Mouse (Mus musculus): Measurements from ENCODE around the gene Lekr1. TPM values are rescaled to one million over a fixed set of nuclear protein-coding genes. Genes with fewer than 3 reads are reported as not detected.
A peak's percentile ranks its signal among the peaks of the same experiment; 100 is the strongest.

Gene Lekr1
- total and polyA plus RNA-seq, 3 experiments: 1.8 to 2.5 TPM; not detected in 1

DNA sequence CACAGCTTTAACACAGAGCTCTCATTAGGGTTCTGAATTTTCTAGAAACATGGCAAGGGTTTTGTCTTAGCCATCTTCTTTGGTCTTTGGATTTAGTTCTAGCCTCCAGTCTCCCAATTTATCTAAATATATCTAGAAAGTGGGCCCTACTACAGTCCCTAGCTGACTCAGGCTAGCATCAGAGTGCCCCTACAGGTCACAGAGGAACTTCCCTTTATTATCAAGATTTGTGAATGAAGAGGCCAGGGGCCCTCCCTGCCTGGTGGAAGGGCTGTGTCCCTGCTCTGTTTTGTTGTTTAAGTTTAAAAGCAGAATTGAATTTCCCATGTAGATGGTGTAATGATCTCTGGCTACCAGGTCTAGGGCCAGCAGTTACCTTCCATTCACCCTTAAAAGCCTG lies 173.6 kb downstream of the Lekr1 start:
- Histone ChIP-seq H3K9ac (ENCODE audit: control insufficient read depth, low read depth, low read length, poor library complexity, severe bottlenecking) (no peak overlapping the region), H3K27me3 (ENCODE audit: control insufficient read depth in 1 of 2, insufficient read depth in 2 of 2, low read length in 2 of 2) (peaks cover 3 to 6% of the 10 kb centered on the region in 2 experiments; a peak in 3 of 4 replicates), H3K79me2 (ENCODE audit: control insufficient read depth, insufficient read depth, low read length, poor library complexity) (no peaks in the 10 kb centered on the region), H3K4me1 (ENCODE audit: control insufficient read depth in 1 of 2, insufficient read depth in 2 of 2, low read length in 2 of 2) (no peaks in the 10 kb centered on the region), H3K36me3 (ENCODE audit: control insufficient read depth in 1 of 2, insufficient read depth in 2 of 2, low read length in 2 of 2) (no peaks in the 10 kb centered on the region), H3K27ac (ENCODE audit: control insufficient read depth, low read depth, low read length) (no peak overlapping the region), H3K4me3 (ENCODE audit: control insufficient read depth in 1 of 2, insufficient read depth in 1 of 2, low read depth in 2 of 2, low read length in 2 of 2) (no peak overlapping the region), H3K9me3 (replicated peaks; ENCODE audit: insufficient read depth, low read length) (no peaks in the 10 kb centered on the region)
- peak; percentile 9 for DNase-seq (ENCODE audit: low read depth, low spot score)
- TF ChIP-seq GABPA (IDR thresholded peaks at IDR 0.05; ENCODE audit: low read depth, low read length) (no peak), RAD21 (IDR thresholded peaks at IDR 0.05; ENCODE audit: low read depth, low read length) (peak; percentile 12), CHD2 (IDR thresholded peaks at IDR 0.05; ENCODE audit: low read length) (no peak), MYC (IDR thresholded peaks at IDR 0.05; ENCODE audit: low read depth, low read length) (no peak), CTCF (IDR thresholded peaks at IDR 0.05 in 2 of 3, conservative IDR thresholded peaks at IDR 0.05 in 1 of 3; ENCODE audit: control insufficient read depth in 1 of 3, insufficient read depth in 1 of 3, low read depth in 2 of 3, low read length in 3 of 3, poor library complexity in 1 of 3, severe bottlenecking in 1 of 3) (peak in 1 of 3 experiments; percentile 25; a peak in 1 of 6 replicates)

DNA sequence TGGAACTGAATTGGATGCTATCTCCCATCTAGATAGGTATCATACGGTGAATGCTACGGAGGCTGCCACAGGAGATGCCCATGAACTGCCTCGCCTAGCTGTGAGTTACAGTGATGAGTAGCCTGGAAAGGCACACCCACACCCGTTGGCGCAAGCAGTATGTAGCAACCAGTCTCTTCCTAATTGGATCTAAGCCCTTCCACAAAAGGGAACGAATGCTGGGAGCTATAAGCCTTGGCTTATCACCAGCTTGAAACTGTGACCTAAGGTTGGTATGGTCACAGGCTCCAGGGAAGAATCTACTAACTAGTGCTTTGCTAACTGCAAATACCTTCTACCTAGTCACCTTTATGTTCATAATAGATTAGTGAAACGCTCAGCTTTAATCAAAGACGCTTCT lies 175.1 kb downstream of the Lekr1 start:
- TF ChIP-seq MAZ (IDR thresholded peaks at IDR 0.05; ENCODE audit: low read depth, low read length) (no peak), TCF12 (IDR thresholded peaks at IDR 0.05; ENCODE audit: low read depth, low read length) (no peak), CHD2 (IDR thresholded peaks at IDR 0.05; ENCODE audit: low read length) (no peak), MYC (IDR thresholded peaks at IDR 0.05; ENCODE audit: low read depth, low read length) (no peak), RCOR1 (IDR thresholded peaks at IDR 0.05; ENCODE audit: low read depth, low read length) (no peak), TBP (IDR thresholded peaks at IDR 0.05; ENCODE audit: low read depth, low read length) (no peak), POLR2AphosphoS2 (IDR thresholded peaks at IDR 0.05; ENCODE audit: low read length) (no peak), RAD21 (IDR thresholded peaks at IDR 0.05; ENCODE audit: low read depth, low read length) (no peak), ZC3H11A (IDR thresholded peaks at IDR 0.05; ENCODE audit: low read depth, low read length) (no peak)

DNA sequence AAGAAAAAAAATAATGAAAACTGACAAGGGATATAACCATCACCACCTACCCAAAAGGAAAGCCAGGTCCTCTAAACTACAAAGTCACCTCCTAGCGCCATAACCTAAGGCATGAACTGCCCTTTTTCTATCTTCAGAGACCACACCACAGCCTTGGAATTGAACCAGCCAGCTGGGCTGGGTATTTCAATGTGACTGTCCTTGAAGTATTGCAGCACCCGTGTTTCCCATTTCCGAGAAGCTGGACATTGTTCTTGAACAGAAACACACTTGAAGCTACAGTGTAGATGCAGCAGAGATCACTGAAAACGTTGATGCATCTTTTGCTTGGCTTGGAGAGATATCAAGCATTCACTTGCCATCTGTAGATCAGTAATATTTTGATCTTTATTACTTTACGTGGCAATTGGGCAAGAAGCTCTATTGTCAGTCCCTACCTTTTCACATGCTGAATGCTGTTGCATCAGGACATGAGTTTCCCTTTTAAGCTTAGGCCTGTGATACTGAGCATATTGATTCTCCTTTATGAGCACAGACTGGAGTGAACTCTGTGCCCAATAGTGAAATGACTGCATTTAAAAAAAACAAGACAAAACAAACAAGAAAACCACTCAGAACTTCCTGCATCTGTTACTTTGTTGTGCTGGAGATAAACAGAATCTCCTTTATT lies 176.6 kb downstream of the Lekr1 start:
- Histone ChIP-seq H3K36me3 (ENCODE audit: control insufficient read depth in 1 of 2, insufficient read depth in 2 of 2, low read length in 2 of 2) (no peaks in the 10 kb centered on the region), H3K9ac (ENCODE audit: control insufficient read depth, low read depth, low read length, poor library complexity, severe bottlenecking) (no peak overlapping the region), H3K27me3 (ENCODE audit: control insufficient read depth in 1 of 2, insufficient read depth in 2 of 2, low read length in 2 of 2) (peaks cover 0 to 4% of the 10 kb centered on the region in 2 experiments; a peak in 2 of 4 replicates), H3K79me2 (ENCODE audit: control insufficient read depth, insufficient read depth, low read length, poor library complexity) (no peaks in the 10 kb centered on the region), H3K4me1 (ENCODE audit: control insufficient read depth in 1 of 2, insufficient read depth in 2 of 2, low read length in 2 of 2) (no peaks in the 10 kb centered on the region), H3K9me3 (replicated peaks; ENCODE audit: insufficient read depth, low read length) (no peaks in the 10 kb centered on the region), H3K4me3 (ENCODE audit: control insufficient read depth in 1 of 2, insufficient read depth in 1 of 2, low read depth in 2 of 2, low read length in 2 of 2) (no peak overlapping the region), H3K27ac (ENCODE audit: control insufficient read depth, low read depth, low read length) (no peak overlapping the region)
- no peak for DNase-seq (ENCODE audit: low read depth, low spot score)
- no peak for TF ChIP-seq ELF1 (IDR thresholded peaks at IDR 0.05; ENCODE audit: low read depth, low read length)
- TF ChIP-seq JUND (IDR thresholded peaks at IDR 0.05; ENCODE audit: low read depth, low read length): no peak
- TF ChIP-seq POLR2AphosphoS2 (IDR thresholded peaks at IDR 0.05; ENCODE audit: low read length): no peak
- TF ChIP-seq CHD2 (IDR thresholded peaks at IDR 0.05; ENCODE audit: low read length): no peak
- TF ChIP-seq BHLHE40 (IDR thresholded peaks at IDR 0.05; ENCODE audit: borderline replicate concordance, low read depth, low read length): no peak
- no peak for TF ChIP-seq POLR2AphosphoS5 (IDR thresholded peaks at IDR 0.05; ENCODE audit: borderline replicate concordance, low read depth, low read length)
- no peak for TF ChIP-seq TCF12 (IDR thresholded peaks at IDR 0.05; ENCODE audit: low read depth, low read length)
- no peak for TF ChIP-seq KAT2A (conservative IDR thresholded peaks at IDR 0.05; ENCODE audit: low read depth, low read length)
- TF ChIP-seq SMC3 (IDR thresholded peaks at IDR 0.05; ENCODE audit: low read depth, low read length): no peak
- TF ChIP-seq ZKSCAN1 (IDR thresholded peaks at IDR 0.05; ENCODE audit: low read depth, low read length): no peak
- TF ChIP-seq MAX (IDR thresholded peaks at IDR 0.05; ENCODE audit: low read length): no peak
- no peak for TF ChIP-seq RAD21 (IDR thresholded peaks at IDR 0.05; ENCODE audit: low read depth, low read length)
- TF ChIP-seq CTCF (IDR thresholded peaks at IDR 0.05 in 2 of 3, conservative IDR thresholded peaks at IDR 0.05 in 1 of 3; ENCODE audit: control insufficient read depth in 1 of 3, insufficient read depth in 1 of 3, low read depth in 2 of 3, low read length in 3 of 3, poor library complexity in 1 of 3, severe bottlenecking in 1 of 3): no peak
- TF ChIP-seq TAL1 (IDR thresholded peaks at IDR 0.05; ENCODE audit: low read length): no peak
- no peak for TF ChIP-seq GATA1 (IDR thresholded peaks at IDR 0.05; ENCODE audit: low read depth, low read length)
- TF ChIP-seq ZMIZ1 (IDR thresholded peaks at IDR 0.05; ENCODE audit: low read depth, low read length): no peak
- TF ChIP-seq RCOR1 (IDR thresholded peaks at IDR 0.05; ENCODE audit: low read depth, low read length): no peak
- no peak for TF ChIP-seq UBTF (IDR thresholded peaks at IDR 0.05; ENCODE audit: borderline replicate concordance, insufficient read depth, low read depth, low read length)

More for the DNA sequence above, 175.1 kb downstream of the Lekr1 start:
- Histone ChIP-seq H3K4me3 (ENCODE audit: control insufficient read depth in 1 of 2, insufficient read depth in 1 of 2, low read depth in 2 of 2, low read length in 2 of 2) (no peak overlapping the region), H3K79me2 (ENCODE audit: control insufficient read depth, insufficient read depth, low read length, poor library complexity) (no peaks in the 10 kb centered on the region), H3K36me3 (ENCODE audit: control insufficient read depth in 1 of 2, insufficient read depth in 2 of 2, low read length in 2 of 2) (no peaks in the 10 kb centered on the region), H3K9ac (ENCODE audit: control insufficient read depth, low read depth, low read length, poor library complexity, severe bottlenecking) (no peak overlapping the region), H3K9me3 (replicated peaks; ENCODE audit: insufficient read depth, low read length) (no peaks in the 10 kb centered on the region), H3K27ac (ENCODE audit: control insufficient read depth, low read depth, low read length) (no peak overlapping the region), H3K4me1 (ENCODE audit: control insufficient read depth in 1 of 2, insufficient read depth in 2 of 2, low read length in 2 of 2) (no peaks in the 10 kb centered on the region), H3K27me3 (ENCODE audit: control insufficient read depth in 1 of 2, insufficient read depth in 2 of 2, low read length in 2 of 2) (peaks cover 3 to 6% of the 10 kb centered on the region in 2 experiments; a peak in 3 of 4 replicates)
- DNase-seq (ENCODE audit: low read depth, low spot score): no peak

Data from MEL (cell line).